Mouse (Mus musculus) retina, embryonic 14.5 days (tissue): Measurements from ENCODE around the gene Abca15.
A peak's percentile ranks its signal among the peaks of the same experiment; 100 is the strongest.
"Not testable (repeated sequence)": the region's sequence is repeated elsewhere in the genome, so short reads cannot be mapped to it uniquely, and the experiment has no call there.

Source experiments
- DNase-seq: peaks from one replicate; pipeline ENCODE4 v3.0.0-alpha.2; 2015; ENCODE audit warnings: low spot score

Abca15 gene

GRCm38 (mm10) chr7:120328087-120328793 lies at the start of gene Abca15:
Abca15 (plus strand) TSS chr7:120328670.
- no peak for DNase-seq

- DNase-seq, result no peak
Observed at GRCm38 (mm10) chr7:120285286-120285685, 43.2 kb upstream of the Abca15 start.

- DNase-seq, result no peak
Observed at GRCm38 (mm10) chr7:120316086-120316485, 12.4 kb upstream of the Abca15 start.

GRCm38 (mm10) chr7:120322963-120323362 lies 5.5 kb upstream of the Abca15 start:
- no peak for DNase-seq

GRCm38 (mm10) chr7:120325911-120326310 lies 2.6 kb upstream of the Abca15 start:
- DNase-seq, result not testable (repeated sequence)

- DNase-seq, result peak; percentile 72
Observed at GRCm38 (mm10) chr7:120327220-120328073, 1.0 kb upstream of the Abca15 start.

GRCm38 (mm10) chr7:120361159-120361558 lies 32.7 kb downstream of the Abca15 start:
- peak; percentile 57 for DNase-seq

GRCm38 (mm10) chr7:120409447-120409846 lies 81.0 kb downstream of the Abca15 start, which contains the start of gene Abca16:
Abca16 (plus strand) TSS chr7:120409647.
- no peak for DNase-seq

GRCm38 (mm10) chr7:120412391-120412790 lies 83.9 kb downstream of the Abca15 start:
- no peak for DNase-seq

GRCm38 (mm10) chr7:120426625-120427024 lies 98.2 kb downstream of the Abca15 start:
- DNase-seq, result peak; percentile 37

GRCm38 (mm10) chr7:120431464-120431863 lies 103.0 kb downstream of the Abca15 start:
- no peak for DNase-seq
